Mouse (Mus musculus) cerebellum, postnatal 25 days (tissue): Measurements from ENCODE around the gene Rasip1.
A peak's percentile ranks its signal among the peaks of the same experiment; 100 is the strongest.
"Not testable (repeated sequence)": the region's sequence is repeated elsewhere in the genome, so short reads cannot be mapped to it uniquely, and the experiment has no call there.

Experiments
- DNase-seq, 2 experiments: peaks; one replicate each; pipeline ENCODE4 v3.0.0; 2021; ENCODE audit warnings: mixed read lengths in 2 of 2

The Rasip1 gene

DNA sequence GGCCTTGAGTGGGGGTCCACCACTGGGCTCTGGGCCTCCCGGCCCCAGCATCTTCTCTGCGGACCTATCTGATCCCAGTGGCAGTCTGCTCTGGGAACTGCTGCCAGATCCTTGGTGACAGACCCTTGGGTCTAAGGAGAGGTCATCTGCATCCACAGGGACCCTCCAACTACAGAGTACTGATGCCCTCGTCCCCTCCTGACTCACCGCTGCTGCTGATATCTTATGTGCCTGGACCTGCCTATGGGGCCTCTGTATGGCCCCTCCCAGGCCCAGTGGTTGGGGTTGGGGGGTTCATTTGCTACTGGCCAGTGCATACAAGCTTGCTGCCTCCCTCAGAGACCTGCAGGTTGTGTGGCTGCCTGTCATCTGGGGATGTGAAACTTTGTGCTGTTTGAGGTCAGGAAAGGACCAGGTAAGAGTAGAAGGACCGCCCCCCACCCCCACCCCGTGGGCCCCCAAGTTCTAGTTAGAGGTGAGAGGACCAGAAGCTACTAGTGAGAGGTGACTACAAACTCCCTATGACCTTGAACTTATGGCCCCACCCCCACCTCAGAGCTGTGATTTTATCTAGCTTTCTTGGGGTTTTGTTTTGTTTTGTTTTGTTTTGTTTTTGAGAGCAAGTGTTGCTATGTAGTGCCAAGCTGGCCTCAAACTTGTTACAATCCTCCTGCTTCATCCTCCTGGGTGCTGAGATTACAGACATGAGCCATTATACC, 17.7 kb downstream of the Rasip1 start:
- DNase-seq, result peak in 1 of 2 experiments; percentile 31

DNA sequence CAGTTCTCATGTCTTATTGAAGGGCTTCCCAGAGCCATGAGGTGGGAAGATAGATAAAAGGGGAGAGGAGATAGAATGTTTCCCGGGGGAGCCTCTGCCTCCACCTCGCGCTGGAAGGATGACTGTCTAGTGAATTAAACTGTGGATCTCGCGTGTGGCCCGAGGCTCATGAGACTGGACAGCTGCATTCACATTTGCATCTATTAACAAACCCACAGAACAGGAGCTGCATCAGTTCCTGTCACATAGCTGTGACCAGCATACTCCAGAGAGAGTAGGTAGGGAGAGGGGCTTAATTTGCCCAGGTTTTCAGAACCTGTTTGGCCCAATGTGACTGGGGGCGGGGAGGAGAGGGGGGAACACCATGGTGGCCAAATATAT, 18.3 kb downstream of the Rasip1 start:
- DNase-seq, result no peak

- DNase-seq, result no peak
These were observed 19.4 kb downstream of the Rasip1 start for GRCm38 (mm10) chr7:45646671-45647070.

- DNase-seq, result no peak
These were observed 22.1 kb downstream of the Rasip1 start for GRCm38 (mm10) chr7:45649351-45649750.

DNA sequence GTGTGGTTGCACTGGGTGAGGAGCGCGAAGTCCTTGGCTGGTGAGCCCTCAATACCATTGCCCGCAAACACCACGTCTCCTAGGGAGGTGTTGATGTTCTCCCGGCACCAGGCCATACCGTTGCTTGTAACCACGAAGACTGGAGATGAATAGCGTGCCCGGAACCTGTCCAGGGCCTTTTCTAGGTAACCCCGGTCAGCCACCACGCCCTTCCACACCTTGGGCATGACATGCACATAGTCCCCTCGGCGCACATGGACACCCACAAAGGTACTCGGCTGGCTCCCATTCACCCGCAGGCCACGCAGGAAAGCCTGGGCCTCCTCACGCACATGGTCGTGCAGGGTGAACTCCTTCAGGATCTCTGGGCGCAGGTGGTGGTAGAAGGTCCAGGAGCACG, 23.2 kb downstream of the Rasip1 start:
- DNase-seq, result not testable (repeated sequence)

- DNase-seq, result no peak
These were observed 27.2 kb downstream of the Rasip1 start for GRCm38 (mm10) chr7:45654424-45655047.

- DNase-seq, result peak in 1 of 2 experiments; percentile 50
These were observed 33.6 kb downstream of the Rasip1 start for GRCm38 (mm10) chr7:45660746-45661478.

- DNase-seq, result not testable (repeated sequence)
These were observed 34.4 kb downstream of the Rasip1 start for GRCm38 (mm10) chr7:45661702-45662101.

- no peak for DNase-seq
These were observed 38.2 kb downstream of the Rasip1 start for GRCm38 (mm10) chr7:45665303-45666138.

GRCm38 (mm10) chr7:45666161-45666560, 38.9 kb downstream of the Rasip1 start, which contains the start of gene Fut2:
TSS of gene Fut2 (minus strand) at chr7:45666394.
- DNase-seq, result no peak

- no peak for DNase-seq
These were observed 40.5 kb downstream of the Rasip1 start for GRCm38 (mm10) chr7:45667761-45668160.

DNA sequence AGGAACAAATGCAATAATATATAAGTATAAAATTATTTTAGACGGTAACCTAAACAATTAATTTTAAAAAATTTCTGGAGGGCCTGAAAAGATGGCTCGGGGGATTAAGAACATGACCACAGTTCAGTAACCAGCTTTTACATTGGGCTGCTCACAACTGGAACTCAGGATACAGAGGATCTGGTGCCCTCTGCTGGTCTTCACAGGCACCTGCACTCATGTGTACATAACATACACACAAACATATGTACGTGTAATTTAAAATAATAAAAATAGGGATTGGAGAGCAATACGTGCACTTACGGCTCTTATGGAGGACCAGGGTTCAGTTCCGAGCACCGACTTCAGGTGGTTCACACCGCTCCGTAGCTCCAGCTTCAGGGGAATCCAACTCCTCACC, 41.6 kb downstream of the Rasip1 start:
- DNase-seq, result no peak

- no peak for DNase-seq
These were observed 50.5 kb downstream of the Rasip1 start for GRCm38 (mm10) chr7:45677627-45678295.

DNA sequence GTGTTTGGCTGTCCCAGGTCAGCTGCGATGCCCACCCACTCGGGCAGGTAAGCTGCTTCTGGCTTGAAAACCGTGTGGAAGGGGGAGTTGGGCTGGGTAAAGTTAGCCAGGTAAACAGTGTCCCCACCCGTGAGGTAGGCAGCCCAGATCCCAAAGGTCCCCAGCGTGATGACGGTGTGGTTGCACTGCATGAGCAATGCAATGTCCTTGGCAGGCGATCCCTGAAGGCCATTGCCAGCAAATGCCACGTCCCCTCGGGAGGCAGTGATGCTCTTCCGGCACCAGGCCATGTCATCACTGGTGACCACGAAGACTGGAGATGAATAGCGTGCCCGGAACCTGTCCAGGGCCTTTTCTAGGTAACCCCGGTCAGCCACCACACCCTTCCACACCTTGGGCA, 51.2 kb downstream of the Rasip1 start:
- no peak for DNase-seq

DNA sequence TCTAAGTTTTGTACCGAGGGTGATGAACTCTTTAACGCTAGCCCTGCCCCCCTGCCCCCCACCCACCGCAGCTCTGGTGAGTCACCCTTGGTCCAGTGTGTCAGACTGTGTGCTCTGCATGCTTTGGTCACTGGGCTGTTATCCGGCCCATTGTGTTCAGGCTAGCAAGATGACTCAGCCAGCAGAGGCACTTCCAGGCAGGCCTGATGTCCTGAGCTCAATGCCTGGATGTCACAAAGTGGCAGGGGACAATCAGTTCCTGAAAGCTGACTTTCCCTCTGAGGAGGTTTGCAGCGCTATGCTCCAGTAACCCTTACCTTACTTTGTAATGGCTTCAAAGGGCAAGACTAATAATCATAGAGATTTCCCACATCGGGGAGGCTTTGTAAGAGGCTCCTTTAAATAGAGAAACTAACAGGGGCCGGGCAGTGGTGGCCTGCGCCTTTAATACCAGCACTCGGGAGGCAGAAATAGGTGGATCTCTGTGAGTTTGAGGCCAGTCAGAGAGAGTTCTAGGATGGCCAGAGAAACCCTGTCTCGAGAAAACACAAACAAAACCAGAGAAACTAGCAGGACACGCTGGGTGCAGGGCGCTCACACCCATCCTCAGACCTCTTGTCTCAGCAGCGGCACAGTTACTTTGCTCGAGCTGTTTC, 52.8 kb downstream of the Rasip1 start:
- peak in 1 of 2 experiments; percentile 46 for DNase-seq

- peak; percentile 75 to 77 for DNase-seq
These were observed 53.9 kb downstream of the Rasip1 start for GRCm38 (mm10) chr7:45681046-45681736.

GRCm38 (mm10) chr7:45682144-45683126, 55.1 kb downstream of the Rasip1 start:
- DNase-seq, result peak; percentile 91 to 95

- no peak for DNase-seq
These were observed 56.2 kb downstream of the Rasip1 start, which contains the start of gene Ntn5 for GRCm38 (mm10) chr7:45683396-45684050. TSS of gene Ntn5 (plus strand) at chr7:45684022.

DNA sequence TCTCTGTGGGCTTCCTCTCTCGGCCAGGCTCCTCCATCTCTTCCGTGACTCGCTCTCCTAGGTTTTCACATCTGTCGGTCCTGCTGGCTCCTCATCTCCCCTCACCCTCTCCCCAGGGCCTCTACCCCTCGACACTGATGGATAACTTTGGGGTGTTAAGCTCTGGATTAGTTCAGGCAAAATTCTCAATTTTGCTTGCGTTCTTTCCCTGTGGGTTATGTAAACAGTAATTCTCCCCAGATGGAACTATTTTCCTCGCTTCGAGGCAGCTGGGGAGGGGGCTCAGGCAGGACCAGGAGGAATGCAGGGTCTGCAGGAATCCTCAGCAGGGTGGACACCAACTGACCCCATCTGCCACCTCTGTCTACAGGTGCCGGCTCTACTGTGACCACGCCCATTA, 58.5 kb downstream of the Rasip1 start:
- no peak for DNase-seq
